Mouse (Mus musculus) thymus, postnatal 36 days (tissue): ENCODE results near the gene Adgrl2.

Source experiments
- DNase-seq, 2 experiments: peaks; one replicate each; pipeline ENCODE4 v3.0.0; 2022; ENCODE audit warnings: mixed read lengths in 2 of 2

The Adgrl2 gene

DNA sequence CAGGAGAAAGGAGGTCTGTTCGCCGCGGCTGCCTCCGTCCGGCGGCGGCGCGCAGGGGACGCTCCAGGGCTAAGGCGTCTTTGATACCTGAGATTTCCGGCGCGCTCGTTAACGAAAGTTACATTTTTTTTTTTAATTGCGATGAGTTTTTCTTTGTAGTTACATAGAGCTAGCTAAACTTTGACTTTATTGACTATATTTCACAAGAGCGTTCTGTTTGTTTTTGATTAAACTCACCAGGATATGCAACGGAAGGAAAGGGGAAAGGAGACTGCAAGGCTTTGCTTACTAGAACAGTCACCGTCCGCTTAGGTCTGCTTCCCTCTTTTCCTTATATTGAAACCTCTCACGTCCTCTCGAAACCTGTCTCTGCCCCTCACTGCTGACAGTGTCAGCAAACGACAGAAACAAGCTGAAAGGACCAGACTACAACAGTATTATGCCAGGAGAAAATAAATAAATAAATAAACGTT is at the start of gene Adgrl2:
Gene Adgrl2 (minus strand): TSS at position 25 of the 473 bp plus-strand sequence.
- no peak for DNase-seq

DNA sequence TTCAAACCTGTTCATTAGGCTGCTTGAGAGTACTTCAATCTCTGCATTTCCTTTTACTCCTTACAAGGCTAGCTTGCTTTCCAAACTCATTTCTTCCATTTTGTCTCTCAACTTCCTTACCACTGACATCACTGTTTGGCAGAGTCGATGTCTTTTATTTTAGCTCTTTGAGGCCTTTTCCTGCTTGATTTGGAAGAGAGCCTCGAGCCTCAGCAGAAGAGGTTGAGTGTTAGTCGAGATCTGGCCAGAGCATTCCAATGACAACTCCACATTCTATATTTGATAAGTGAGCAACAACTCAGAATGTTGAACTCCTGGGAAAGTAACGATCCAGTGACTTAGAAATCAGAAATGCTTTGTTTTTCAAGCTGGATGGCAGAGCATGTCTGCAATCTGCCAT is 48.4 kb upstream of the Adgrl2 start:
- no peak for DNase-seq

DNA sequence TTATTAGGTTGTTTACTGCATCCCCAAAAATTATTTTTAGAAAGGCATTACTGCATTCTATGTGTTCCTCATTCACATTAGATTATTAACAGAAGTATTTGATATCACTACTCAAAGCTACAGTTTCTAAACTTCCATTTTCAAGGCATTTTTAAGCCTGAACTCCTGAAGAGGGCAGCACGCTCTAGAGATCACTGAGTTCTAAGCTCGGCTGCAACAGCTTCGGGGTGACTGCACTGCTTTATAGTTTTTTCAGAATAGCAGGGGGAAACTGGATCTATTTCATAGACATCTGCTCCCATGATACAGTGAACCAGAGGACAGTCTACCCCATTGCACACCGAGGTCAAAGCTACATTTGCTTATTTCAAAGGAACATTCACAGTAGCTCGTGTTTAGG is 29.6 kb upstream of the Adgrl2 start:
- no peak for DNase-seq

DNA sequence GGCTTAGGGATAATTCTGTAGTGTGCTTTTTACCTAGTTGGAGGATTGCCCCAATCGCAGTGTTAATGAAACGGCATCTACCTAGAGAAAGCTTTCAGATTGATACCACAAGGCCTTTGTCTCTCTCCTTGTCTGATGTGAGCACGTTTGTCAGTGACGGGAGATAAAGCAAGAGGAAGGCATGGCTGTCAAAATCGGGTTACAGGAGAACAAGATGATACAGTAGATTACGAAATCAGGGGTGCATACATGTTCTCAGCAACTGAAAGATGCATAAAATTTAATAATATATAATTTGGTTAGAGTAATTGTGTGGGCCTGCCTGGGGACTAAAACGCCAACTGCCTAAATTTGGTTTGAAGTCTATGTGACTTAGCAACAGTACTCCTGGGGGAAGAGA is 19.0 kb upstream of the Adgrl2 start:
- DNase-seq = no peak

DNA sequence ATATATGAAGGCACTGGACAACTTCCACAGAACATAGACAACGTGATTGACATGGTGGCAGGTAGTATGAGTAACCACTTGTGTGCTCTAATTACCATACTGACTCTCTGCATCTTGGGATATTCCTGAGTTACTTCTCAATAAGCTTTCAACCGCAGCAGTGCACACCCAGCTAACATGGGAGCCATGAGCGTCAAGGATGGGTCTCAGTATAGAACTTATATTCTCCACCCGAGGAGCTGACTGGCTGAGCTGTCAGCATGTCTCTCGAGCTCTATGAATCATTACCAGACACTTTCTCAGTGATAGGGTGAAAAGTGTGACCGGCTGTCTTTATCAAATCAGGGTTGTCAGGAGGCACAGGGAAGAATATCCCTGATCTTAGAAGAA is 18.3 kb upstream of the Adgrl2 start:
- no peak for DNase-seq

GRCm38 (mm10) chr3:149007860-149008633 is 17.7 kb upstream of the Adgrl2 start:
- no peak for DNase-seq

DNA sequence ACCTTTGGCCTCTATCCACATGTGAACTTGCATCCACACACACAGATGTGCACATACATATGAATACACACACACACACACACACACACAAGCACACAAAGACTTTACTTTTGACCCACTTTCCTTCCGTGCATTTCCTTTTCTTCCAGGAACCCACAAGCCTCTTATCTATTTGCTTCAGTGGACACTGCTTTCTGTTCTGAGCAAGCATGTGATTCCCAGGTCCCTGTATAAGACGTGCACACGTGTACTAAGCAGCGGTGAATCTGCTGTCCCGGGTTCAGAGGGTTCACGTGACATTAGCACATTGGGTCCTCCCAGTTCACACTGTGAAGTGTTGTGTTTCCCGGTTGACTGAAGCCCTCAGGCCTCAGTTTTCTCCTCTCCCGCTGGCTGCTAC is 11.0 kb upstream of the Adgrl2 start:
- no peak for DNase-seq

- DNase-seq = no peak
Observed at GRCm38 (mm10) chr3:148998661-148999060, 8.3 kb upstream of the Adgrl2 start.

DNA sequence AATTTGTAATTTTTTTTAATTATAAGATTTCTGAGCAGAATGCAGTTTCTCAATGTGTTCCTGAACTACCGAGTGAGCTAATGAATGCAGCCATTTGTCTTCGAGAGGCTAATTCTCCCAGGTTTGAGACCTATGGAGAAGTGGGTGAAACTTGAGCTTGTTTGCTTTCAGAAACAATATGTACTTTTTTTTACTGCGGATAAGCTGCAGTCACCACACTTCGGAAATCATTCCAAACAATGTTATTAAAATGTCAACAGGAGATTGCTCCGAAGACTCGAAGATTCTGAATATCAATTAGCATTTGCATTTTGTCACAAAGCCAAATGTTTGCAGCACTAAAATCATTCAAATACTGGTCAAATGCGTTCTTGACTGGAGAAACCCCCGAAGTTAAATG is 701 bp upstream of the Adgrl2 start:
- no peak for DNase-seq

DNA sequence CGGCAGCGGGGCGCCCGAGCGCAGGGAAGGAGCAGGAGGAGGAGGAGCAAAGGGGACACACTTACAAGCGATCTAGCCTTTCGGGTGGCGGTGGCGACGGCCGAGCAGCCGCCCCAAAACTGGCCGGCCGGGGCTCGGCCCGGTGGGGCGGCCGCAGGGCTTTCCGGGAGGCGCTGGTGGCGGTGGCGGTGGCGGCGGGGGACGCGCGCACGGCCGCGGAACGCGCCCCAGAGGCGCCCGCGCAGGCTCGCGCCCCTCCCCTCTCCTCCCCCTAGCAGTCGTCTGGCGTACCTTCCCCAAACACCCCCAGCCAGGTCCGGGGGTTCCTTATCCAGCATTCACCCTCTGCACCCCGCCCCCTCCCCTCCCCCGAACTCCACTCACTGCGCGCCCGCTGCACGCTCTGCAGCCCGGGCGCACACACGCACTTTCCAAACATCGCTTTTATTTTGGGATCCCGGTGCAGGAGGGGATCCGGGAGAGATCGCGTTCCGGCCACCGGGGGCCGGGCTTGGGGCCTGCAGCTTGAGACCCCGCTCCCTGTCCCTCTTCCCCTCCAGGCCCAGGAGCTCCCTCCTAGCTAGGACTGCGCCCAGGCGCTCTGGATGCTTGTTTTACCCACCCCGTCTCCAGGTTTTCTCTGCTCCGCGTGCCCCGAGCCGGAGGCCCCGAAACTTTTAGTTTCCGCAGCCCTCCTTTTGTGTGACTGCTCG is 381 bp downstream of the Adgrl2 start:
- peak; percentile 7 to 23 for DNase-seq

DNA sequence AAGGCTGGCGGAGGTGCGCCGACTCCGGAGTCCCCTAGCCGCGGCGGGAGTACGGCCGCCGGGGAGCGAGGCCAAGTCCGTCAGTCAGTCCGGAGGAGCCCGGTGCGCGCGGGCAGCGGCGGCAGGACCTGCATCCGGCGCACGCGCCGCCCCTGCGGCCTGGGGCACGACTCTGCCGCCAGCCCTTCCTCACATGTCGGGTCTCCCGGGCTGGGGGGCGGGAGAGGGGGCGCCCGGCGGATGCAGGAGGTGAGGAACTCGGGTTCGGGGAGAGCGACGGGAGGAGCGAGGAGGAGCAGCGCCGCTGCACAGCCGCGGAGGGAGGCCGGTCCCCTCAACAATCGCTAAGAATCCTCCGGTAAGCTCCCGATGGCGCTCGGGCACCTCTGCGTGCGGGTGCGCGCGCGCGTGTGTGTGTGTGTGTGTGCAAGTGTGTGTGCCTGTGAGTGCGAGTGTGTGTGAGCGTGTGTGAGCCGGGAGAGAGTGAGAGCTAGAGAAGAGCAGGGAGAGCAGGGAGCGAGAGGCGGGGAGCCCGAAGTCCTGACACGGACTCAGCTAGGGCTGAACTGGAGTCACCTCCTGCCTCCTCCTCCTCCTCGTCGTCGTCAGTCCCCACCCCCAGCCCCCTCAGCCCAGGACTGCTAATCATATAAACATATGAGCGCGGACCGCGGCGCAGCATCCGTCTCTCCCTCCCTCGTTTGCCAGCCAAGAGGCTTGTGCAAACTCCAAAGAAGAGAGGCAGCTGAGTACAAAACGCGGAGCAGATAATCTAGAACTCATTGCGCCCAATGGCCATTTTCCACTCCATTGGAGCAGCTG is 1.1 kb downstream of the Adgrl2 start:
- peak; percentile 14 to 29 for DNase-seq

DNA sequence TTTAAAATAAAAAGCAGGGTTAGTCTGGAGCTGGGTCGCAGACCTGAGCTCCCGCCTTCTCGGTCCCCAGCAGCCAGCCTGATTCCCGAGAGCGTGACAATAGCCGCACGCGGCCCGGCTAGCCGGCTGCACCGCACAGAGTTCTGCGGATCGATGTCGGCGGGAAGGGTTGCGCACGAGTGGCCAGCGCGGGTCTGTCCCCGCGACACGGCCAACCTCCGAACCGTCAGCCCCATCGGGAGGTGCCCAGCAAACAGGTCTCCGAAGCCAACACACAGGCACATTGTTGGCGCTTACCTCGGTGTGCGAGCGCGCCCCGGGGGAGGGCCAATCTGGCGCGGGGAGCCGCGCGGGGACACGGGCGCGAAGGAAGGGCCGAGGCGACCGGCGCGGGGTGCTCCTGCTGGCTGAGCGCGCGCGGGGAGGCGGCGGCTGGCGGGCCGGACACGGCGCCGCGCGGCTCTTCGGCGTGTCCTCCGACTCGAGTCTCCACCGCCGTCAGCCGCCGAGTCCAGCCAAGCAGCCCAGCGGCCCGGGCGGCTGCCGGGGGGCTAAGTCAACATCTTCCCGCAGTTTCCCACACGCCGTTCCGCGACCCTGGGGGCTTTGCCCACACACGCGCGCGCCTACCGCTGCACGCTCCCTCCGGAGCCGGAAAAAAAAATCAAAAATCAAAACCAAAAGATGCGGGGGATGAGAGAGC is 1.9 kb downstream of the Adgrl2 start:
- DNase-seq = no peak

DNA sequence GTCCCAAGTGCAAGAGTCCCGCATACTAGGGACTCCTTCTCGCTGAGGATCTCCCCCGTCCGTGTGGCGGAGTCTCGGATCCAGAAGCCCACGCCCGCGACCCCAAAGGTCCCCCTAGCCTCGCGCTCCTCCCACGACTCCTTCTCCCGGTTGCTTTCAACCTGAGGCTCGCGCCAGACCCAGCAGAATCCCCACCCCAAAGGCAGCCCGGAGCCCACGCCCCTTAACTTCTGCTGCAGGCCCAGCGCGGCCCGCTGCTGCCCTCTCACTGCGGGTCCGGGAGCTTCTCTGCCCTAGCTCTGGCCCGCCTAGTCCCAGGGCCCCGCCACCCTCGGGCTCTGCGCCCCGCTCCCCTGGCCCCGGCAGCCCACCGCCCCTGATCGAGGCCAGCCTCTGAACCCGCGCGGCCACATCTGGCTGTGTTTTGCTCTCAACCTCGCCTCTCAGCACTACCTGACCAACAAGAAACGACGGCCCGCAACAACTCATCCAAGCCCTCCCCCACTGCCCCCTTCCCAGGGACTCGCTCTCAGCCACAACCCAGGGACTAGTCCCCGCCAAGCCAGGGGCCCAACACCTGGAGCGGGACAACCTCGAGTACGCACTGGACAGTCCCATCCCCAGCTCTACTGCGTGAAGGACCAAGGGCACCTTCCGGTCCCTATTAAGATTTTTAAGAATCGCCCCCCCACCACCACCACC is 2.6 kb downstream of the Adgrl2 start:
- peak; percentile 11 to 18 for DNase-seq

- DNase-seq = no peak
Observed at GRCm38 (mm10) chr3:148986894-148987590, 3.3 kb downstream of the Adgrl2 start.

GRCm38 (mm10) chr3:148986296-148986893 is 4.0 kb downstream of the Adgrl2 start:
- DNase-seq = no peak

- no peak for DNase-seq
Observed at GRCm38 (mm10) chr3:148984326-148984725, 6.0 kb downstream of the Adgrl2 start.

DNA sequence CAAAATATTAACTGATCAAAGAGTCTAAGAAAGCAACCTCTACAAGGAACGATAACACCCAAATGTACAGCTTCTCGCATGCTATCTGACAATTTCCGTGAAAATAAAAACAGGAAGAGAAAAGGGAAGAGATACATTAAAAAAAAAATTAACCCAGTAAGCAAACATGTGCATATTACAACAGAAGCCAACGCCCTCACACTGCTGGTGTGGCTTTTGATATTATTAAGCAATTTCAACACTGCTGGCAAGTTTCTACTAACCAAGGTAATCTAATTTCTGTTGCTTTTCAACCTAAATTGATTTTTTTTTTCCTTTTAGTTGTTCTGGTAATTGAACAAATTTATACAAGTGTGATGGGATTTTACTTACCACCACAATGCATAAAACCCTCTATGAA is 8.0 kb downstream of the Adgrl2 start:
- no peak for DNase-seq

DNA sequence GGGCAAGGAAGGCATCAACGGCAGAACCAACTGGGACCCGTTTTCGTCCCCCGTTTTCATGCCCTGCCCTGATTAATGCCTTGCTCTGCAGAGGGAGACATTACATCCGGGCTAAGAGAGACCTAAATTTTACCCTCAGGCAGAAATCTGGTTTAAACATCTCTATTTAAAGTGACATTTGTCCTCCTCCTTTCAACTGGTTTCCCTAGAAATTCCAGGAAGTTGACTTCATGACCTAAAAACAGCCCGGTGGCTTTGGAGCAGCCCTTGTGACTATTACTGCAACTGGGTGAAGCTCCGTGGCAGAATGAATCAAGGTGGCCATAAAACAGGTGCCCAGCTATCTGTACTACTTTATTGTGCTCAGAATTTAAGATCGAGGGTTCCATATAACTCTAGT is 8.6 kb downstream of the Adgrl2 start:
- DNase-seq = no peak

DNA sequence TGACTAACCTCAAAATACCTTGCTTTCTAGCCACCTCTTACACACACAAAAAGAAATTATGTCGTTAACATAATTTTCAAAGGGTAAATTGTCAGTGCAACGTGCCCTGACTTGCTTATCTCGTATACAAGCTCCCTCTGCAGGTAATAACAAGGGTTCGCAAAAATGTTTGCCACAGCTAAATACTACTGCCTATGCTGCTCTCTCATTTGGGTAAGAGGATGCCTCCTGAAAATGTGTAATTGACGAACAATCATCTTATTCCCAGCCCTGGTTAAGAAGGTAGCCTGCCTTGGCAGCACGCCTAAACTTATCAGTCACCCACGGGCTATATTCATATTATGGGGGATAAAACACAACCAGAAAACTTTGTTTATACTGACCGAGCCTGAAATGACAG is 11.8 kb downstream of the Adgrl2 start:
- no peak for DNase-seq

DNA sequence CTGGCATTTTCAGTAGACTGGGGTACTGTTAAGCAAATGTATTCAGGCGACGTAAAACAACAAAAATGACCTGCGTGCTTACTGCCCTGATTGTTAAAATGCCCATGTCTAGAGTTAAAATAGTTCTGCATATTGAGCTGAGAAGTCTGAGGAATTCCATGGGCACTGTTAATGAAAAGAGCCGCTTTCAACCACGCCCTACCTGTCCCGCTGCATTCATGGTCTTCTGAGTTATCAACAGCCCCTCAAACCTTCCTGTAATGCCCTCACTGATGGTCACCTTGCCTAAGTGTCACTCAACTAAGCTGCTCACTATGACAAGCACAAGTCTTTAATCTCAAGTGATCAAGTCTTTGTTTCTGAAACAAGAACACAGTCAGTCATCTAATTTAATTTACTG is 12.5 kb downstream of the Adgrl2 start:
- no peak for DNase-seq

GRCm38 (mm10) chr3:148977124-148977529 is 13.2 kb downstream of the Adgrl2 start:
- no peak for DNase-seq
